Mouse (Mus musculus): ENCODE measurements around the gene Rab3ip. TPM values are rescaled to one million over a fixed set of nuclear protein-coding genes. Genes with fewer than 3 reads are reported as not detected.

Rab3ip gene
- polyA plus RNA-seq, 1 experiment, result 48.9 TPM

DNA sequence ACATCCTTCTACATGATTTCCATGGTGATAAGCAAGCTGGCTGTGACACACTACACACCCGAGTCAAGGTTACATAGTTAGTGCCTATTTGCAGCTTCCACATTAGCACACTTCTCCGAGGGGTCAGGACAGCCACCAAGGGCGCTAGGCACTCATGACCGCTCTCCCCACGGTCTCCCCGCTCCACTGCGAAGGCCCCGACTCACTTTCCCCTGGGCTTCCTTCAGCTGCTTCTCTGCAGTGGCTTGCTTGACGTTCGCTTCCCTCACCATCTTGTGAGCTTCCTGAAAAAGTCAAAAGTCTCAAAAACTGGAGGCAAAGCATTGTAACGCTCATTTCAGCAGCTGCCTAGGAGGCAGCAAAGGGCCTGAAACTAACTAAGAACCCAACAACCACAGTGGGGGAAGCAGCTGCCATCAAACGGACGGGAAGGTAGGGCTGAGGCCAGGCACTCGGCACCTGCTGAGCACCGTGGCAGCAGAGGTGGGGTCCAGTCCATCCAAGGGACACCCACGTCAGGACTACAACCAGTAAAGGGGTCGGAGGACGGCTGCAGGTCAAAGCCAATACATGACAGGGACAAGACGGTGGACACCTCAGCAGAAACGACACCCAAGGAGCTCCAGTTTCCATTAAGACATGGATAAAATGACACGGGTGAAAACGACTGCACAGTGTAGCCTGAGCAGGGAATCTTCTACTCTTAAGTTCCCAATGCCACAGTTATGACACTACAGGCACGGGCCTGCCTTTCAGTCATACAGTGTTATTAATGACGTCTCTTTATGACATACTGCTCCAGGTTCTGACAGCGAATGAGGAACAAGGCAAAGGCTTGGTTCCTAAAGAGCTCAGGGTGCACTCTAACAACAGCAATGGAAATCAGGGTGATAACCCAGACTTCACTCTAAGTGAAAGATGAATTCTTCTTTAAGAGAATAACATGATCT, 30.9 kb downstream of the Rab3ip start:
- TF ChIP-seq POLR2A (IDR thresholded peaks at IDR 0.05; ENCODE audit: borderline replicate concordance, extremely low read depth, insufficient read depth, insufficient read length, poor library complexity, severe bottlenecking) (no peak), CTCF (IDR thresholded peaks at IDR 0.05; ENCODE audit: borderline replicate concordance, extremely low read depth, insufficient read depth, insufficient read length) (no peak)
- DNase-seq (ENCODE audit: low read depth), result no peak

DNA sequence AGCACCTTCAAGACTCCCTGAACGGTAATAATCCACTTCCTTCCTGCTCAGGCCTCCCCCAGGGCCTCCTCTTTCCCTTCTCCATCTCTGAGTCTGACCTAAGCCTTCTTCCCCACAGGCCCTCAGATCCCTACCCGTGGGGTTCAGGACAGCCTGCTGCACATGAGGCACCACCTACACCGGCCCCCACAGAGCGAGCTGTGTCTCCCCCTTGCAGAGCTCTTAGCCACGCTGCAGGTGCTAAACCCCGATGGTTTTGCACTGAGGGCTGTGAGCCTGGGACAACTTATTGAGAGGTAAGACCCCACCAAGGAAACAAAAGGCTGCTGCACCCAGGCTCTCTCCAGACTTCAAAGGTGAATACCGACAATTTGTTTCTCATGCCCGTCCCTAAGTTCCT, 34.0 kb downstream of the Rab3ip start:
- DNase-seq (ENCODE audit: low read depth), result no peak
- TF ChIP-seq POLR2A (IDR thresholded peaks at IDR 0.05; ENCODE audit: borderline replicate concordance, extremely low read depth, insufficient read depth, insufficient read length, poor library complexity, severe bottlenecking) (no peak), CTCF (IDR thresholded peaks at IDR 0.05; ENCODE audit: borderline replicate concordance, extremely low read depth, insufficient read depth, insufficient read length) (no peak)

DNA sequence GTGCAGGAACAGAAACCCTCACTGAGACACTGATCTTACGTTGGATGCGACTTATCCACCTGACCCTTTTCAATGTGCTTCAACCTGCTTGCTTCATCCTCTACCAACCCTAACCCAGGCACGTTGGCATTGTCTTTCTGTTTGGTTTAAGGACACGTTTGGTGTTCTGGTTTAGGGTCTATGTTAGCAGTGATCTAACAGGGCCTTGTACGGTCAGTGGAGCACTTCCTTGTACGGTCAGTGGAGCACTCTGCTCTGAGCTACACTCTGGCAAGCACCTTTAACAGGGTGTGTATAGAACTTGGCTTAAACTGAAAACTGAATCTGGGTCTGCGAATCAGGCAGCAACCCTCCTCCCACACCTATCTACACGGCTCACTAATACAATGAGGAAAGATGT, 35.3 kb downstream of the Rab3ip start:
- DNase-seq (ENCODE audit: low read depth), result no peak
- TF ChIP-seq POLR2A (IDR thresholded peaks at IDR 0.05; ENCODE audit: borderline replicate concordance, extremely low read depth, insufficient read depth, insufficient read length, poor library complexity, severe bottlenecking), result no peak
- no peak for TF ChIP-seq CTCF (IDR thresholded peaks at IDR 0.05; ENCODE audit: borderline replicate concordance, extremely low read depth, insufficient read depth, insufficient read length)

DNA sequence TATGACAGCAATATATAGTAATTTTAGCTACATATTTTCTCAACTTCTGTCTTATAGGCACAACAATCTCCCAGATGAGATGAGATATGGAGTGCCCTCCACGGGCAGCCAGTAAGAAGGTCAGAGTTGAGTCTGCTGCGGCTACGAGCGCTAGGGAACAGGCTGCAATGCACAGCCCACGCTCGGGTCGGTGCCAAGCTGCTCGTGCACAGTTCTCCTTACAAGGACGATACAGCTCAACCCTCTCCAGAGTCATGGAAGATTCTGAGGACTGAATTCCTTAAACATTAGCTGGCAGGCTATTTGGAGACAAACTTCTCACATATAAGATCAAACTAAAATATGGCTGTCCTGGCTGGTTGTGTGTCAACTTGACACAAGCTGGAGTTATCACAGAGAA, 36.0 kb downstream of the Rab3ip start:
- TF ChIP-seq POLR2A (IDR thresholded peaks at IDR 0.05; ENCODE audit: borderline replicate concordance, extremely low read depth, insufficient read depth, insufficient read length, poor library complexity, severe bottlenecking) (no peak), CTCF (IDR thresholded peaks at IDR 0.05; ENCODE audit: borderline replicate concordance, extremely low read depth, insufficient read depth, insufficient read length) (no peak)
- no peak for DNase-seq (ENCODE audit: low read depth)

DNA sequence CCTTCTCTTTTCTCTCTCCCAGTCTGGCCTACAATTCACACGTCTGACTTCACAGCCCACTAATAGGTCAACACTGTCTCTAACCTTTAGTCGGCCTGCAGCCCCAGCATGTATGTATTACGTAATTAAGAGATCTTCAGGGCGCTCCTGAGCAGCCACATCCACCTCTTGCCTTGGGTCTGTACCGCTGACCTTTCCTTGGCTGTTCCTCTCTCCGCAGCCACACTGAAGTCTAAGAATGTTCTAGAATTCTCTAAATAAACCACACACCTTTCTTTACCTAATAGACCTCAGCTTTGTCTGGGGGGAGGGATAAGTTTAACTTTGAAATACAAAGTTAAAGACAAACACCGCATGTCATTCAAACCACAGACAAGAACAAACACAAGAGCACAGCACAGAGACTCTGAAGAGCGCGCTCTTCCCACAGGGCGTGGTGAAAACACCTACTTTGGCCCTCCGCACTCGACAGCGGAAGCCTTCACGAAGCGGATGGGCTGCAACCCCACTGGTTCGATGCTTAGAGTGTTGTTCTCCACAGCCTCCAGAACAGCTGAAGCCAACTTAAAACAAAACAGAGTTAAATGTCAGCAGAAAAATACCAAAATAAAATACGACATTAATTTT, 36.8 kb downstream of the Rab3ip start:
- DNase-seq (ENCODE audit: low read depth), result no peak
- TF ChIP-seq CTCF (IDR thresholded peaks at IDR 0.05; ENCODE audit: borderline replicate concordance, extremely low read depth, insufficient read depth, insufficient read length) (no peak), POLR2A (IDR thresholded peaks at IDR 0.05; ENCODE audit: borderline replicate concordance, extremely low read depth, insufficient read depth, insufficient read length, poor library complexity, severe bottlenecking) (no peak)

DNA sequence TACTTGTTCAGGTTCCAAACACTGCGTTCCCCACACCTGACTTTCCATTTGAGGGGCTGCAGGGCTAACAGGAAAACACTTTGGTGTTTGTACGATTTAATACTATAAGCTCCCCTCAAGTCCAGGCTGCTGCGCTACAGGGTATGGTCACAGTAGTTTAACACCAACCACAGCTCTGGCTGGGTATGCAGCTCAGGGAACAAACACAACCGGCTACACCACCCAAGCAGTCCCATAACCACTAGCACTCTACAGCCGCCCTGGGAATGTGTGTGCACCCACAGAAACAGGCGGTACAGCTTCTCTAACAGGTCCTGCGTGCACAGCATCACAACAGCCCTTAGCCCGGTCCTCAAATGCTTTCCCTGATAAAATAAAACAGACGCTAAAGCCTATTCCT, 37.7 kb downstream of the Rab3ip start:
- DNase-seq (ENCODE audit: low read depth), result no peak
- TF ChIP-seq CTCF (IDR thresholded peaks at IDR 0.05; ENCODE audit: borderline replicate concordance, extremely low read depth, insufficient read depth, insufficient read length) (no peak), POLR2A (IDR thresholded peaks at IDR 0.05; ENCODE audit: borderline replicate concordance, extremely low read depth, insufficient read depth, insufficient read length, poor library complexity, severe bottlenecking) (no peak)

DNA sequence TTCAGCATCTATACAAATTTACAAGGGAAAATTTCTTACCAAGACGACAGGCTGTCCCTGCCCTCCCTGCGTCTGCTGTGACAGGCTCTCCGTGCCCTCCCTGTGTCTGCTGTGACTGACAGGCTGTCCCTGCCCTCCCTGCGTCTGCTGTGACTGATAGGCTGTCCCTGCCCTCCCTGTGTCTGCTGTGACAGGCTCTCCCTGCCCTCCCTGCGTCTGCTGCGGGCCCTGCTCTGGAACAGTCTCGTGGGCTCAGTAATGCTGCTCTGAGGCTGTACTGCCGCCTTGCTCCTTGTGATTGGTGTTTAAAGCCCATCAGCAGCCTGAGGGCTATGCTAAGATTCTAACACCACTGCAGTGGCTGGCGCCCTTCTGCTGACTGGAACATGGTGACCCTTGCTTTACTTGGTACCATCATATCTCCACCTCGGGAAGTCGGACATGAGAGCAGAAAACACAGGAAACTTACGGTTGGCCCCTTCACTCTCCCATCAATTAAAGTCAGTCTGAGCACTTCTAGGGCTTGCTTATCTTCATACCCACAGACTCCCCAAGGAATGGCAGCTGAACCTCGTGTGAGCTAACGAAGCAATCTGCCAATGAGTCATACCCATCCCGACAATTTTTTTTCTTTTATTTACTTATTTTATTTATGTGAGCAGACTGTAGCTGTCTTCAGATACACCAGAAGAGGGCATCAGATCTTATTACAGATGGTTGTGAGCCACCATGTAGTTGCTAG, 41.5 kb downstream of the Rab3ip start:
- no peak for DNase-seq (ENCODE audit: low read depth)
- TF ChIP-seq POLR2A (IDR thresholded peaks at IDR 0.05; ENCODE audit: borderline replicate concordance, extremely low read depth, insufficient read depth, insufficient read length, poor library complexity, severe bottlenecking) (no peak), CTCF (IDR thresholded peaks at IDR 0.05; ENCODE audit: borderline replicate concordance, extremely low read depth, insufficient read depth, insufficient read length) (no peak)

DNA sequence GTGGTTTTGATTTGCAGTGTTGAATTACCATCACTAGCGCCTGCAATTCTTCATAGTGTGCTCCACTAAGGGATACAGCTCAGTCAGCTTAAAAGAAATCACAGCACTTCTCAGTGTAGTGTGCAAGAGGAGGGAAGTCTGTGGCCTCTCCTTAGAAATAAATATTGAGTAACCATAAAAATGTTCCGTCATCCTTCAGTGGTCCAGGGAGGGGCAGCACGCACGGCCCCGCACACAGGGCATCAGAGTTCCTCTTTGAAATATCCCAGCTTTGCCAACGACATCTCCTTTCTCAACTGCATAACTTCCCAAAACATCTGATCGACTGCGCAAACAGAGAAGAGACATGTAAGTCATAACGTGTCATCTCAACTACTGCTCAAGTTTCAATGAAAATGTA, 43.8 kb downstream of the Rab3ip start:
- TF ChIP-seq CTCF (IDR thresholded peaks at IDR 0.05; ENCODE audit: borderline replicate concordance, extremely low read depth, insufficient read depth, insufficient read length) (no peak), POLR2A (IDR thresholded peaks at IDR 0.05; ENCODE audit: borderline replicate concordance, extremely low read depth, insufficient read depth, insufficient read length, poor library complexity, severe bottlenecking) (no peak)
- no peak for DNase-seq (ENCODE audit: low read depth)

DNA sequence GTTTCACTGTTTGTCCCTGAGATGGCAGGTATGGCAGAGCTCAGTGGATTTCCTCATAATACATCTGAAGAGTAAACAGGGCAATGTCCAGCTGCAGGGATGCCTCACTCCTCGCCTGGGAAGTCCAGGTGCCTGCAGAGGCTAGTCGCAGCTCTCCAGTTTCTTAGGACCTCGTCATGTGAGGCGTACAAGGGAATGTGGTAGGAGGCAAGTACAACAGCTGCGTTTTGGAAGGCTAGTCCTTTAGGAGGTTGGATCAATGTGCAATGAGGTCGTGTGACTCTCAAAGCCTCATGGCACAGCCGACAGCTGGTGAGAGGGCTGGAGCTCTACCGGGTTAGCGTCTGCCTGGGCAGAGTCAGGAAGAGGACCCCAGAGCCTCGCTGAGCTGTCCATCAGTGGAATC, 46.1 kb downstream of the Rab3ip start:
- TF ChIP-seq CTCF (IDR thresholded peaks at IDR 0.05; ENCODE audit: borderline replicate concordance, extremely low read depth, insufficient read depth, insufficient read length) (no peak), POLR2A (IDR thresholded peaks at IDR 0.05; ENCODE audit: borderline replicate concordance, extremely low read depth, insufficient read depth, insufficient read length, poor library complexity, severe bottlenecking) (no peak)
- no peak for DNase-seq (ENCODE audit: low read depth)

DNA sequence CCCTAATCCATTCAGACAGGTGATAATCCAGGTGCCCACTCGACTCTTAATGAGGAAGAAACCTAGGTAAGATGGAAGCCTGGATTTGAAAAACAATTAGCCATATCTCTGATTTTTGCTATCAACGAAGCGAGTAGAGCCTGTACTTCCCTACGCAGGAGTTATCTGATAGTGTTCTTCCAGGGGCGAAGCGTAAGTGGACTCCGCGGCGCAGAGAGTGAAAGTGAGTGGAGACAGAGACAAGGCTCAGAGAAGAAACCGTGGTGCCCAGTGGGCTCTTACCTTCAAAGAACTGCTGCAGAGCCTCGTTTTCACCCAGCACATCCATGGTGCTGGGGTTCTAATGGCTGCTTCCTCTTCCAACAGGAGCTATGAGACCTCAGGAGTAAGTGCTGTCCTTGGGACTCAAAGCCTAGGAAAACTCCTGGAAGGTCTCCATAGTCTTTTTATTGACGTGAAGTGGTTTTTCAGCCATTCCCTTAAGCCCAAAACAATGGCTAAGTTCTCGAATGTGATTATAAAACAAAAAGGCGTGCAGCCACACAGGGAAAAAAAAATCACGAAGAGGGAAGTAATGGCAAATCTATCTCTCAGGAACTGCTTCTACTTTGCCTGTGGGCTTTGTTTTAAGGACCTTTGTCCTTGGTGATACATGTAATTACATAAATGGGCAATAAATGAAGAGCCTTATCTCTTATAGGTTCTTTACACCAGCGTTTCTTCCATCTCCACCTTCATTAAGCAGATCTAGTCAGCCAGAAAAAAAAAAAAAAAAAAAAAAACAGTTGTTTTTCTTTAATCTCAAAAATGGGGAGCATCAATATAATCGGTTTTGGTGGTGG, 54.0 kb downstream of the Rab3ip start, which contains the start of gene Myrfl:
TSS of gene Myrfl (minus strand) at position 584 of the 842 bp plus-strand sequence.
- no peak for DNase-seq (ENCODE audit: low read depth)
- TF ChIP-seq CTCF (IDR thresholded peaks at IDR 0.05; ENCODE audit: borderline replicate concordance, extremely low read depth, insufficient read depth, insufficient read length) (no peak), POLR2A (IDR thresholded peaks at IDR 0.05; ENCODE audit: borderline replicate concordance, extremely low read depth, insufficient read depth, insufficient read length, poor library complexity, severe bottlenecking) (no peak)

Measured in brain, embryonic 14.5 days (tissue).